Mouse (Mus musculus) forebrain, embryonic 10.5 days (tissue): Measurements from ENCODE around the gene Slc35f2. TPM values are rescaled to one million over a fixed set of nuclear protein-coding genes. Genes with fewer than 3 reads are reported as not detected.

Experiments
- DNase-seq: peaks from one replicate; pipeline ENCODE4 v3.0.0-alpha.2; 2017; ENCODE audit warnings: low spot score; ENCODE audit errors: extremely low spot score
- H3K27ac ChIP-seq: fragments of 300-500 bp; sonication (generic); 2 replicates; pipeline ENCODE4 v1.5.1; 2016; ENCODE audit warnings: mild to moderate bottlenecking
- H3K27me3 ChIP-seq: fragments of 300-500 bp; sonication (generic); 2 replicates; pipeline ENCODE4 v1.6.1; 2016; ENCODE audit warnings: mild to moderate bottlenecking; ENCODE audit not compliant: poor library complexity, severe bottlenecking
- H3K36me3 ChIP-seq: fragments of 300-500 bp; sonication (generic); replicated peaks from 2 replicates; pipeline ENCODE4 v1.6.1; 2016; ENCODE audit warnings: mild to moderate bottlenecking, moderate library complexity
- H3K4me1 ChIP-seq: fragments of 300-500 bp; sonication (generic); 2 replicates; pipeline ENCODE4 v1.6.1; 2016
- H3K4me3 ChIP-seq: fragments of 300-500 bp; sonication (generic); 2 replicates; pipeline ENCODE4 v1.5.1; 2016; ENCODE audit warnings: mild to moderate bottlenecking, moderate library complexity
- H3K9me3 ChIP-seq: fragments of 300-500 bp; sonication (generic); 2 replicates; pipeline ENCODE4 v1.6.1; 2016; ENCODE audit warnings: mild to moderate bottlenecking, moderate library complexity
- WGBS: fragments of 180-500 bp; shearing (Covaris S2); methylation state at CpG from one replicate; pipeline ENCODE4 v1.1.7; 2016; 5-methylcytosine and 5-hydroxymethylcytosine counted together
- polyA plus RNA-seq: library from polyadenylated mRNA; unstranded; fragments of >200 nt; fragmentation: Nextera tagmentation; extraction: Ambion mirVana; gene quantifications from 2 replicates; pipeline ENCODE4 v1.2.1, GENCODE M21; 2016

Slc35f2 gene
- polyA plus RNA-seq, result 6.6 and 8.4 TPM in 2 replicates

DNA sequence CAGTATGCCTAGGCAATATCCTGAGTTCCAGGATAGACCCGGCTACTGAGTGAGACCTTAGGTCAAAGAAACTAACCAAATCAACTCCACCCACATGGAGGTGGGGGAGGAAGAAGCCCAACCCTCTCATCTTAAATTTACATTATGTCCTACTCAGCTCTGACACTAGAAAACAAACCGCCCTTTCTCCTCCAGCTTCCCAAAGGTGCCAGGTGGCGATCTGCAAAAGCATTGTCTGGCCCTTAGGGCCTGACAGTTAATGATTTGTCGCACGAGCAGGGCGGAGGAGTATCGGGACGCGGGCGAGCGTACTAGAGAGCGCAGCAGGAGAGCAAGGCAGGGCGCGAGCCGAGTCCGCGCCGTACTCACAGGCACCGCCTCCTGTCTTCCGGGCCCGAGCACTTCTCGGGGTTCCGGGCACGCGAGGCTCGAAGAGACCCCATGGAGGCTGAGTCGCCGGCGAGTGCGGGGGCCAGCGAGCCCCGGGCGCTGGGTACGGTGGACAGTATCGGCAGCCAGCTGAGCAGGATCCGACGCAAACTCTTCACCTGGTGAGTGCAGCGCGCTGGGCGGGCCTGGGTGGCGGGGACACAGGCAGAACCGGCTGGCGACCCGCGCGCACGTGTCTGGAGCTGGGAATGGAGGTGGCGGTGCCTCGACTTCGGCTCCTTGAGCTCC lies at the start of gene Slc35f2:
Gene Slc35f2 (plus strand): TSS at position 195 of the 678 bp plus-strand sequence.
- peak within 1 kb of the TSS; percentile 73 for H3K4me3 ChIP-seq
- peaks cover 38% of the 10 kb centered on the region for H3K27me3 ChIP-seq
- H3K36me3 ChIP-seq, result no peaks in the 10 kb centered on the region
- H3K27ac ChIP-seq, result peak within 1 kb of the TSS; percentile 81
- WGBS, result under 1% methylated on average over 50 of the region's 50 CpGs
- peaks cover 19% of the 10 kb centered on the region for H3K4me1 ChIP-seq
- DNase-seq, result peak; percentile 51
- 0 out of 2 replicates have a peak, but pooled peaks cover 6% of the 10 kb centered on the region for H3K9me3 ChIP-seq

DNA sequence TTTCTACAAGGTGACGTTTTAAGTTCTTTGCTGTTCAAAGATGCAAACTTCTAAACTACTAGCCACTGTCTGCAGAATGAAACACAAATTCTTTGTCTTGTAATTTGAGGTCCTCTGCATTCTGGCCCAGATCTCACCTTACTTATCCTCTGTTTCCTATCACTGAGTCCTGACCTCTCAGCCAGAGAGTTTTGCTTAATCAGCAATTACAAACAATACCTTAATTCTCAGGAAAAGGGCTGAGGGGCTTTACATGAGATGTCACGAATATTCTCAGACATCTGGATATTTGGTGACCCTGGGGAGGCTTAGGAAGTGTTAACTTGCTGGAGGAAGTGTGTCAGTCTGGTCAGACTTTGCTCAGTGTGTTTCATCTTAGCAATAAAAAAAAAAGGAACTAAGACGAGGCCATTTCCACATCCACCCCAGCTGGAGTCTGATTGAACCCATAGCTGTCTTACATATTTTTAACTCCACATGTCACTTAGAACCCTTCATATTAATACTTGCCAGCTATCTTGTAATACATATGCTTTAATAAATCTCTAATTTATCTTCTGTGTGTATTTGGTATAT lies 30.4 kb upstream of the Slc35f2 start:
- Histone ChIP-seq H3K4me1 (no peaks in the 10 kb centered on the region), H3K27ac (no peak overlapping the region), H3K36me3 (no peaks in the 10 kb centered on the region), H3K9me3 (no peaks in the 10 kb centered on the region), H3K27me3 (no peaks in the 10 kb centered on the region), H3K4me3 (no peak overlapping the region)
- DNase-seq, result no peak
- 56% methylated on average over 3 of the region's 3 CpGs for WGBS

DNA sequence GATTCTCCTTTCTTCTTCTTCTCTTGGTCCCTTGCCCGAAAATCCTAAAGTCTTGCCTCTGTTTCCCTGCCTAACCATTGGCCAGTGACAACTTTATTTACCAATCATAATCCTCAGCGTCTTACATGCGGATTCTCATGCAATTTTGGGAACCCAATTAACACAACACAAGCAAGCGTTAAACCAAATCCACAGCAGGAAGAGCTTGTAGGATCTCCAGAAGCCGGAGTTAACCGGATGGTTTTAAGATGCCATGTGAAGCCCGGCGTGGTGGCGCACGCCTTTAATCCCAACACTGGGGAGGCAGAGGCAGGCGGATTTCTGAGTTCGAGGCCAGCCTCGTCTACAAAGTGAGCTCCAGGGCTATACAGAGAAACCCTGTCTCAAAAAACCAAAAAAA lies 20.9 kb upstream of the Slc35f2 start:
- DNase-seq, result no peak
- H3K27me3 ChIP-seq, result peaks cover 1% of the 10 kb centered on the region
- H3K4me1 ChIP-seq, result no peaks in the 10 kb centered on the region
- no peaks in the 10 kb centered on the region for H3K36me3 ChIP-seq
- no peak overlapping the region for H3K4me3 ChIP-seq
- no peaks in the 10 kb centered on the region for H3K9me3 ChIP-seq
- WGBS, result 90% methylated on average over 13 of the region's 13 CpGs
- no peak overlapping the region for H3K27ac ChIP-seq

GRCm38 (mm10) chr9:53750899-53751298 lies 20.4 kb upstream of the Slc35f2 start:
- 50% methylated on average over 5 of the region's 5 CpGs for WGBS
- Histone ChIP-seq H3K27me3 (peaks cover 6% of the 10 kb centered on the region), H3K27ac (no peak overlapping the region), H3K4me3 (no peak overlapping the region), H3K9me3 (no peaks in the 10 kb centered on the region), H3K4me1 (no peaks in the 10 kb centered on the region), H3K36me3 (no peaks in the 10 kb centered on the region)
- no peak for DNase-seq

GRCm38 (mm10) chr9:53754801-53755200 lies 16.5 kb upstream of the Slc35f2 start:
- no peak overlapping the region for H3K4me3 ChIP-seq
- H3K27me3 ChIP-seq, result peaks cover 19% of the 10 kb centered on the region
- H3K9me3 ChIP-seq, result no peaks in the 10 kb centered on the region
- H3K36me3 ChIP-seq, result no peaks in the 10 kb centered on the region
- H3K4me1 ChIP-seq, result no peaks in the 10 kb centered on the region
- no peak for DNase-seq
- no peak overlapping the region for H3K27ac ChIP-seq

DNA sequence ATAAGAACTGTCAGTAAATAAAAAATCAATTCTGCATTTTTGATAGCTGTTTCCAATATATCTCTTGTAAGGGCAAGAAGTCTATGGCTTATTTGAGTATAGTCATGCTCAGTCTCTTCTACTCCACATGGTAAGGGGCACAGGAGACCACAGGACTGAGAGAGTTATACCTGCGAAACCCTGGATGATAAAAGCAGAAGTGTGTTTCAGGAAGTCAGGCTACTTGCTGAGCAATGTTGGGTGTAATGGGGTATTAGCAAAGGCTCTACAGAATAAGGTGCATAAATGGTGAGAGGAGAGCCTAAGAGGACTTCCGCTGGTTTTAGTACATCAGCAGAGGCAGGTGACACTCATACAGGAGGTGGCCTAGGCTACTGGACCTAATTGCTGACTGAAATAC lies 13.2 kb upstream of the Slc35f2 start:
- Histone ChIP-seq H3K4me3 (no peak overlapping the region), H3K9me3 (no peaks in the 10 kb centered on the region), H3K27me3 (peaks cover 19% of the 10 kb centered on the region), H3K36me3 (no peaks in the 10 kb centered on the region), H3K27ac (no peak overlapping the region), H3K4me1 (no peaks in the 10 kb centered on the region)
- WGBS, result 96% methylated on average over 2 of the region's 2 CpGs
- DNase-seq, result no peak

- Histone ChIP-seq H3K27me3 (no peaks in the 10 kb centered on the region), H3K27ac (no peak overlapping the region), H3K4me3 (no peak overlapping the region), H3K9me3 (0 out of 2 replicates have a peak, but pooled peaks cover 6% of the 10 kb centered on the region), H3K36me3 (no peaks in the 10 kb centered on the region), H3K4me1 (no peaks in the 10 kb centered on the region)
- WGBS, result 88% methylated on average over 8 of the region's 8 CpGs
- DNase-seq, result no peak
These were observed 6.6 kb upstream of the Slc35f2 start for GRCm38 (mm10) chr9:53764697-53765096.

DNA sequence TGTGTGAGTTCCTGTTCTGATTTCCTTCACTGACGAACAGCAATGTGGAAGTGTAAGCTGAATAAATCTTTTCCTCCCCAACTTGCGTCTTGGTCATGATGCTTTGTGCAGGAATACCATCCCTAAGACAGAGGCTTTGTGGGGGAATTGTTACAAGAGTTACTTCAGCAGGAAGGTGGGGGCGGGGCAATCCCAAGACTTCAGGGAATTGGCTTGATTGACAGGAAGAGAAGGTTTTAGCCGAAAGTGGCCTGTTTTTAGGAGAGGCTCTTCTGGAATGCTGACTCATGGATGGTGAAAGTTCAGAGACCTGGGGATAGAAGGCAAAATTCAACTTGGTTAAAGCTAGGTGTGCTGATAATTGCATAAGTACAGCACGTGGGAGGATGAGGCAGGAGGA lies 2.9 kb upstream of the Slc35f2 start:
- H3K36me3 ChIP-seq, result no peaks in the 10 kb centered on the region
- H3K27ac ChIP-seq, result no peak overlapping the region
- no peak overlapping the region for H3K4me3 ChIP-seq
- H3K9me3 ChIP-seq, result 0 out of 2 replicates have a peak, but pooled peaks cover 6% of the 10 kb centered on the region
- H3K27me3 ChIP-seq, result peaks cover 34% of the 10 kb centered on the region
- no peak for DNase-seq
- H3K4me1 ChIP-seq, result peaks cover 19% of the 10 kb centered on the region
- WGBS, result 83% methylated on average over 5 of the region's 5 CpGs

- 0 out of 2 replicates have a peak, but pooled peaks cover 6% of the 10 kb centered on the region for H3K9me3 ChIP-seq
- H3K36me3 ChIP-seq, result no peaks in the 10 kb centered on the region
- peaks cover 19% of the 10 kb centered on the region for H3K4me1 ChIP-seq
- no peak overlapping the region for H3K27ac ChIP-seq
- H3K27me3 ChIP-seq, result peaks cover 38% of the 10 kb centered on the region
- DNase-seq, result no peak
- 44% methylated on average over 12 of the region's 12 CpGs for WGBS
- peak overlapping the region; percentile 73 for H3K4me3 ChIP-seq
These were observed 481 bp upstream of the Slc35f2 start for GRCm38 (mm10) chr9:53770771-53771343.

DNA sequence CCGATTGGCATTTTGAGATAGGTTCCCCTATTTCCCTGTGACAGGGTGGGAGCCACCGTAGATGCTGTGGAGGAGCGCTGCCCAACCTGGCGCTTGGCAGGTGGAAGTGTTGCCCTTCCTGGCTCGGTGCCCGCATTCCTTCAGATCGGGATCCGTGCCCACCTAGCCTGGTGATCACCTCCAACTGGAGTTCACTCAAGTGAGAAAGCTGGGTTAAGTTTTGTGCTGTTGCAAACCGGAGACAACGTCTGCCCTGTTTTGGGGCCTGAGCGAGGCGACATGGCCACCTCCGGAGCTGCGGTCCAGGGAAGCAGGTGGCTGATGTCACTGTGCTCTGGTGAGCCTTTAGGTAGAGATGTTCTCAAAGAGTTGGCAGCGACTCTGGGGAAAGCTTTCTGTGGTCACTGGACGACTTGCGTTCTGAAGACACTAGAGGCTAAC lies 803 bp downstream of the Slc35f2 start:
- DNase-seq, result no peak
- WGBS, result 1% methylated on average over 17 of the region's 17 CpGs

DNA sequence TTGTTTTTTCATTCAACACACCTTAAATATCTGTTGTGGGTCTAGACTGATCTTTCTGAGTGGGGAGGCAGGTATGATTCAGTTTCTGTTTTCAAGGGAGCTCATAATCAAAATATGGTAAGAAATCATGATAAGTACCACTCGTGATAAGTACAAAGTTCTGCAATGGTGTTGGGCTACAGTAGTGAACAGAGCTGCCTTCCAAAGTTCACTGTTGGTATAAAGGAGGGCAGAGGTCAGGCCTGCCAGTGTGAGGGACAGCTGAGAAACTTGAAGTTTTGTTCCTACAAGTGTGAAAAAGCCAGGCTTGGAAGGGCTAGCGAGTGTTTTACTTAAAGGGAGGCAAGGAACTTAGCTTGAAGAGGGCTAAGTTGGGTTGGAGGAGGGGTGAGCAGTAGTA lies 4.2 kb downstream of the Slc35f2 start:
- no peak overlapping the region for H3K27ac ChIP-seq
- no peak for DNase-seq

More for the DNA sequence above, 803 bp downstream of the Slc35f2 start:
- Histone ChIP-seq H3K36me3 (no peaks in the 10 kb centered on the region), H3K4me1 (peaks cover 19% of the 10 kb centered on the region), H3K4me3 (peak overlapping the region; percentile 73), H3K27me3 (peaks cover 38% of the 10 kb centered on the region), H3K9me3 (0 out of 2 replicates have a peak, but pooled peaks cover 4% of the 10 kb centered on the region), H3K27ac (peak overlapping the region; percentile 81)

DNA sequence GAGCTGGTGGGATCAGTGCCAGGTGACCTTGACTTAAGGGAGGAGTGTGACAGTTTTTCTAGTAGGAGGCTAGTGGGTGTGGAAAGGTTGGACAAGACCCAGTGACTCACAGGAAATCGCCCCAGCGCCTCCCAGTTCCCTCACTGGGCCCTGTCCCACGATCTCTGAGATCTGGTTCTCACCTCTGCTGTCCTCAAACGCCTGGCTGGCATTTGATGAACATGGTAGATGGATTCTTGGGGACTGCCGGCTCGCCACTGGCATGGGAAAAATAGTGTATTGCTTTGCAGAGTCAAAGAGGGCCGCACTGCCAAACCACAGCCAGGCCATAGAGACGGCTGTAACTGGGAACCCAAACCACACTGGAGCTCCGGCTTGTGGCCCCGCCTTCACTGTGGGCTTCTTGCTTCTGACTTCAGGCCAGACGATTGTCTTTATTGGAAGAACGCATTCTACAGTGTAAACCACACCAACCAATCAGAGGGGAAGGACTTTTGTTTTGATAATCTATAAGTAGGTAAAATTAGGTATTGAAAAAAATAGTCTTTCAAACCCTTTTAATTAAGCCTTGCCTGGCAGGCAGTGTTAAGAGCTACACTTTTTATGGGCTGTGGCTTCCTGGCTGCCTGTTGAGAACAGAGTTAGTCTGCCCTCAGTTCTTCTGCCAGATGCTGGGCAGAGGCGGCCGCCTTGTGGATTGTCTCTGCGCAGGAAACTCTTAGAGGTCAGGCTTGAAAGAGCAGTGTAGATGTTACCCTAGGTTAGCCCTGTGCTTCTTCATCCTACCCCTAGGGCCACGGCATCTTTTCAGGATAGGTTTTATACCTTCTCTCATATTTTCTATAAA lies 15.4 kb downstream of the Slc35f2 start:
- Histone ChIP-seq H3K27ac (no peak overlapping the region), H3K27me3 (no peaks in the 10 kb centered on the region), H3K4me1 (no peaks in the 10 kb centered on the region; the same call in 1 of the 2 replicates), H3K4me3 (no peak overlapping the region), H3K36me3 (no peaks in the 10 kb centered on the region), H3K9me3 (no peaks in the 10 kb centered on the region)
- no peak for DNase-seq
- 90% methylated on average over 16 of the region's 16 CpGs for WGBS

More for the DNA sequence above, 4.2 kb downstream of the Slc35f2 start:
- 84% methylated on average over 2 of the region's 2 CpGs for WGBS
- no peaks in the 10 kb centered on the region for H3K36me3 ChIP-seq
- peaks cover 19% of the 10 kb centered on the region for H3K4me1 ChIP-seq
- H3K27me3 ChIP-seq, result peaks cover 34% of the 10 kb centered on the region
- no peaks in the 10 kb centered on the region for H3K9me3 ChIP-seq
- no peak overlapping the region for H3K4me3 ChIP-seq
